Mouse (Mus musculus) mouse embryonic stem cell (cell line): ENCODE data around the gene St7l.
"Not testable (repeated sequence)": the region's sequence is repeated elsewhere in the genome, so short reads cannot be mapped to it uniquely, and the experiment has no call there.

Experiments
- in situ Hi-C, 2 experiments: fragments of 300-500 bp; cut with MboI; formaldehyde crosslinking; loops; 1 replicate in 1 of 2; 3 replicates in 1 of 2; pipeline ENCODE4 v1.14.3; 2019 to 2020; ENCODE audit warnings: low sequenced_read_pairs in 2 of 2, low pct_unique_long_range_greater_than_20kb in 1 of 2, mixed read lengths in 1 of 2; ENCODE audit not compliant: unreplicated experiment in 1 of 2

The St7l gene

GRCm38 (mm10) chr3:104863786-104864650 is at the start of gene St7l, which contains the start of gene Capza1:
Gene St7l, plus strand, starts transcription at chr3:104864005.
Gene Capza1, minus strand, starts transcription at chr3:104864505.
- in situ Hi-C loops, result no loop called here

- in situ Hi-C loops, result no loop called here
These were observed 49.1 kb upstream of the St7l start for GRCm38 (mm10) chr3:104814746-104815145.

GRCm38 (mm10) chr3:104815346-104815745 is 48.5 kb upstream of the St7l start:
- in situ Hi-C loops, result no loop called here

GRCm38 (mm10) chr3:104816130-104816529 is 47.7 kb upstream of the St7l start:
- in situ Hi-C loops, result no loop called here

- in situ Hi-C loops, result no loop called here
These were observed 46.3 kb upstream of the St7l start for GRCm38 (mm10) chr3:104817481-104817990.

GRCm38 (mm10) chr3:104817991-104818748 is 45.6 kb upstream of the St7l start, which contains the start of gene Mov10:
Gene Mov10, minus strand, starts transcription at chr3:104818563.
- in situ Hi-C loops, result no loop called here

GRCm38 (mm10) chr3:104818749-104819134 is 45.1 kb upstream of the St7l start:
- in situ Hi-C loops, result no loop called here

- in situ Hi-C loops, result no loop called here
These were observed 43.4 kb upstream of the St7l start for GRCm38 (mm10) chr3:104820426-104820825.

- in situ Hi-C loops, result no loop called here
These were observed 41.4 kb upstream of the St7l start for GRCm38 (mm10) chr3:104822413-104822812.

GRCm38 (mm10) chr3:104835797-104836196 is 28.0 kb upstream of the St7l start:
- in situ Hi-C loops, result no loop called here

- in situ Hi-C loops, result no loop called here
These were observed 22.8 kb upstream of the St7l start for GRCm38 (mm10) chr3:104841049-104841448.

GRCm38 (mm10) chr3:104846601-104847000 is 17.2 kb upstream of the St7l start:
- in situ Hi-C loops, result no loop called here

GRCm38 (mm10) chr3:104854465-104854864 is 9.3 kb upstream of the St7l start:
- in situ Hi-C loops, result no loop called here

- in situ Hi-C loops, result no loop called here
These were observed 8.9 kb upstream of the St7l start for GRCm38 (mm10) chr3:104854866-104855265.

- in situ Hi-C loops, result no loop called here
These were observed 7.7 kb upstream of the St7l start for GRCm38 (mm10) chr3:104856106-104856505.

GRCm38 (mm10) chr3:104858560-104858959 is 5.2 kb upstream of the St7l start:
- in situ Hi-C loops, result no loop called here

- in situ Hi-C loops, result no loop called here
These were observed 991 bp downstream of the St7l start for GRCm38 (mm10) chr3:104864651-104865340.

GRCm38 (mm10) chr3:104865341-104865788 is 1.6 kb downstream of the St7l start:
- in situ Hi-C loops, result no loop called here

- in situ Hi-C loops, result not testable (repeated sequence)
These were observed 2.9 kb downstream of the St7l start for GRCm38 (mm10) chr3:104866674-104867073.
